Mouse (Mus musculus): Measurements from ENCODE around the gene Abhd15. TPM values are rescaled to one million over a fixed set of nuclear protein-coding genes. Genes with fewer than 3 reads are reported as not detected.

Gene Abhd15
- polyA plus RNA-seq, 2 experiments, result 0.50 to 1.5 TPM

DNA sequence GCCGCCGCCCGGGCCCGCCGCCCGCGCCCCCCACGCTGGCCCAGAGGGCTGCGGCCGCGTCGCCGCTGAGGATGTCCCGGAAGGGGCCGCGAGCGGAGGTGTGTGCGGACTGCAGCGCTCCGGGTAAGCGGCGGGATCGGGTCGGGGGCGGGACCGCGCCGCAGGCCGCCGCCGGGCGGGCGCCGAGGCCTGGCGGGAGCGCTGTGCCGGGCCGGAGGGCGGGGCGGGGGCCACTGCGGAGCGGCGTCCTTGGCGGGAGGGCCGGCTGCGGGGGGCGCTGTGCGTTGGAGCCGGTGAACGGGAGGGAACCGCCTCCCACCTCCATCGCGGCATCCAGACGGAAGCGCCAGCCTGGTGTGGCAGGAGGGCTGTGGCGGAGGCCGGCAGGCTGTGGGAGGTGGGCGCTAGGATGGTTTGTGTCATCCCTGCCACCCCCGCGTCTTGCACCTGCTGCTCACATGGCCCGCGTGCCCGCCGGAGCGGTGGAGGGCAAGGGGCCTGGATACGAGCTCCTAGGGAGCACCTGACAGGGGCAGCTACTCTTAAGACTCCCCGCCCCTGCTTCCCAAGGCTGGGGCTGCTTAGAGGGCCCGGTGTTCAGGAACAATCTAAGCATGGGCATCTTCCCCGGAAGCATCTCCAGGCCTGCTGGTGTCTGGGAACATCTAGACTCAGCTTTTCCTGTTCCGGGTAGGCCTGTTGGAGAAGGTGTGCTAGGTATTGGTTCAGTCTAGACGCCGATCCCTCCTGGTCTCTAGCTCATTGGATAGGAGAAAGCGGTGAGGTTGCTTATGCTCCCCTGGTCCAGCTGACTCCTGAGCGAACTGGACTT, 21.2 kb upstream of the Abhd15 start, which contains the start of gene Git1:
Gene Git1 (plus strand): TSS at position 51 of the 832 bp plus-strand sequence.
- Histone ChIP-seq H3K27ac (replicated peaks; ENCODE audit: low read depth, low read length) (peak within 1 kb of the TSS; percentile 80), H3K4me1 (ENCODE audit: control insufficient read depth, insufficient read depth, low read length) (peaks cover 42% of the 10 kb centered on the region), H3K36me3 (ENCODE audit: control insufficient read depth, insufficient read depth, low read length) (no peaks in the 10 kb centered on the region), H3K9ac (ENCODE audit: low read depth, low read length, severe bottlenecking) (peak within 1 kb of the TSS; percentile 88), H3K4me3 (replicated peaks; ENCODE audit: low read length) (peak within 1 kb of the TSS; percentile 76), H3K27me3 (ENCODE audit: control insufficient read depth, insufficient read depth, low read length) (no peaks in the 10 kb centered on the region), H3K4me2 (replicated peaks; ENCODE audit: low read depth, low read length, severe bottlenecking) (peak within 1 kb of the TSS; percentile 95), H3K9me3 (ENCODE audit: control insufficient read depth, low read length) (no peaks in the 10 kb centered on the region)
- ATAC-seq (ENCODE audit: low FRiP score, low read depth), result no peak
- DNase-seq (ENCODE audit: low spot score), result no peak
- 2% methylated on average over 29 of the region's 74 CpGs for WGBS
- TF ChIP-seq POLR2A (IDR thresholded peaks at IDR 0.05; ENCODE audit: borderline replicate concordance, extremely low read depth, insufficient read depth, insufficient read length), result no peak

DNA sequence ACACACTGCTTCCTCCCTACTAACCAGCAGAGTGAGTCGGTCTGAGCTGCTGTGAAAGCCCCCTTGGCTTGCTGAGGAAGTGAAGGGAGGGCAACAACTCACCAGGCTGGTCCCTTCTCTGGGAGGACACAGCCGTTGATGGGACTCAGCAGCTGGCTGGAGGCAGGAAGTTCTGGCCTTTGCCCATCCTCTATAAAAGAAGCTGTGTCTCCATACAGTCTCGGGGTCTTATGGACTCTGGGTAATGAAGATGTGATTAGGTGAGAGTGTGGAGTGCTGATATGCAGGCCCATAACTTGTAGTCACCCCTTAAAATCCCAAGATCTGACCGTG, 20.6 kb upstream of the Abhd15 start:
- Histone ChIP-seq H3K4me3 (replicated peaks; ENCODE audit: low read length) (peak overlapping the region; percentile 76), H3K36me3 (ENCODE audit: control insufficient read depth, insufficient read depth, low read length) (peaks cover 5% of the 10 kb centered on the region), H3K27me3 (ENCODE audit: control insufficient read depth, insufficient read depth, low read length) (no peaks in the 10 kb centered on the region), H3K4me2 (replicated peaks; ENCODE audit: low read depth, low read length, severe bottlenecking) (peak overlapping the region; percentile 90), H3K27ac (replicated peaks; ENCODE audit: low read depth, low read length) (peak overlapping the region; percentile 80; the same call in 1 of the 2 replicates), H3K9me3 (ENCODE audit: control insufficient read depth, low read length) (no peaks in the 10 kb centered on the region), H3K9ac (ENCODE audit: low read depth, low read length, severe bottlenecking) (peak overlapping the region; percentile 88), H3K4me1 (ENCODE audit: control insufficient read depth, insufficient read depth, low read length) (peaks cover 40% of the 10 kb centered on the region)
- TF ChIP-seq POLR2A (IDR thresholded peaks at IDR 0.05; ENCODE audit: borderline replicate concordance, extremely low read depth, insufficient read depth, insufficient read length), result no peak
- 17% methylated on average over 4 of the region's 4 CpGs for WGBS
- ATAC-seq (ENCODE audit: low FRiP score, low read depth) (no peak), DNase-seq (ENCODE audit: low spot score) (no peak)

DNA sequence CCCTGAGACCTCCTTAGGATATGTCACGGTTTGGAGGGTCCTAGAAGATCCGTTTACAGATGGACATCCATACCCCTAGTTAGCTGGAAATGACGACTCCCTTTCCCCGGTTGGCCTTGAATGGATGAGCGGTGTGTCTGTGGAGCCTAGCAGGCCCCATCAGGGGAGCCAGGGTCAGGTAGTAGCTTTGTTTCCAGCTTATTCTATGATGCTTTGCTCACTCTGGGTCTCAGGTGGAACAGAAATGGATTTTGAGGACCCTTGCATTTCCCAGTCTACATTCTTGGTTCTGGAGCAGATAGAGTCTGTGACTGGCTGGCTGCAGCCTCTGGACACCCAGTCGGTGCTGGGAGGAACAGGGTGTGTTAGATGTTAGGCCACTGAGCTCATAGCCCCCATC, 20.1 kb upstream of the Abhd15 start:
- Histone ChIP-seq H3K9me3 (ENCODE audit: control insufficient read depth, low read length) (no peaks in the 10 kb centered on the region), H3K36me3 (ENCODE audit: control insufficient read depth, insufficient read depth, low read length) (peaks cover 10% of the 10 kb centered on the region), H3K9ac (ENCODE audit: low read depth, low read length, severe bottlenecking) (no peak overlapping the region), H3K4me1 (ENCODE audit: control insufficient read depth, insufficient read depth, low read length) (peaks cover 40% of the 10 kb centered on the region), H3K27me3 (ENCODE audit: control insufficient read depth, insufficient read depth, low read length) (no peaks in the 10 kb centered on the region), H3K4me2 (replicated peaks; ENCODE audit: low read depth, low read length, severe bottlenecking) (peak overlapping the region; percentile 90), H3K4me3 (replicated peaks; ENCODE audit: low read length) (peak overlapping the region; percentile 76), H3K27ac (replicated peaks; ENCODE audit: low read depth, low read length) (peak overlapping the region; percentile 80; the same call in 1 of the 2 replicates)
- WGBS, result 81% methylated on average over 6 of the region's 6 CpGs
- ATAC-seq (ENCODE audit: low FRiP score, low read depth) (no peak), DNase-seq (ENCODE audit: low spot score) (no peak)
- no peak for TF ChIP-seq POLR2A (IDR thresholded peaks at IDR 0.05; ENCODE audit: borderline replicate concordance, extremely low read depth, insufficient read depth, insufficient read length)

DNA sequence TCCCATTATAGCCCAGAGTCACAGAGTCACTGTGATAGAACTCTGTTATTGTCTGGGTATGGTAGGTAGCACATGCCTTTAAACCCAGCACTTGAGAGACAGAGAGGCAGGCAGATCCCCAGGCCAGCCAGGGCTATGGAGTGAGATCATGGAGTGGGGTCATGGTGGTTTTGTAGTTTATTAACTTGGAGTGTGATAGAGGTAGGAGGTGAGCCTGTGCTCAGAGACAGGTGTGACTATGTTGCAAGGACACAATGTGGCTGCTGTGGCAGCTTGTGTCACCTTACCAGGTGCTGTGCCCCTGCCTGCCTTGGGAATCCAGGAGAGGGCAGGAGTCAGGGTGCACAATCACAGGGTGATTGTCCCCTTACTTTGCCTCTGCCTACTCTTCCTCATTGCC, 19.4 kb upstream of the Abhd15 start:
- no peak overlapping the region for H3K27ac ChIP-seq (replicated peaks; ENCODE audit: low read depth, low read length)
- 0 out of 2 replicates have a peak overlapping the region, but pooled peaks have one; percentile 3 for H3K4me2 ChIP-seq (replicated peaks; ENCODE audit: low read depth, low read length, severe bottlenecking)
- no peak for TF ChIP-seq POLR2A (IDR thresholded peaks at IDR 0.05; ENCODE audit: borderline replicate concordance, extremely low read depth, insufficient read depth, insufficient read length)
- peaks cover 17% of the 10 kb centered on the region for H3K36me3 ChIP-seq (ENCODE audit: control insufficient read depth, insufficient read depth, low read length)
- H3K9me3 ChIP-seq (ENCODE audit: control insufficient read depth, low read length), result no peaks in the 10 kb centered on the region
- DNase-seq (ENCODE audit: low spot score) (no peak), ATAC-seq (ENCODE audit: low FRiP score, low read depth) (no peak)
- H3K4me3 ChIP-seq (replicated peaks; ENCODE audit: low read length), result no peak overlapping the region
- no peaks in the 10 kb centered on the region for H3K27me3 ChIP-seq (ENCODE audit: control insufficient read depth, insufficient read depth, low read length)
- H3K9ac ChIP-seq (ENCODE audit: low read depth, low read length, severe bottlenecking), result no peak overlapping the region
- peaks cover 36% of the 10 kb centered on the region for H3K4me1 ChIP-seq (ENCODE audit: control insufficient read depth, insufficient read depth, low read length)

DNA sequence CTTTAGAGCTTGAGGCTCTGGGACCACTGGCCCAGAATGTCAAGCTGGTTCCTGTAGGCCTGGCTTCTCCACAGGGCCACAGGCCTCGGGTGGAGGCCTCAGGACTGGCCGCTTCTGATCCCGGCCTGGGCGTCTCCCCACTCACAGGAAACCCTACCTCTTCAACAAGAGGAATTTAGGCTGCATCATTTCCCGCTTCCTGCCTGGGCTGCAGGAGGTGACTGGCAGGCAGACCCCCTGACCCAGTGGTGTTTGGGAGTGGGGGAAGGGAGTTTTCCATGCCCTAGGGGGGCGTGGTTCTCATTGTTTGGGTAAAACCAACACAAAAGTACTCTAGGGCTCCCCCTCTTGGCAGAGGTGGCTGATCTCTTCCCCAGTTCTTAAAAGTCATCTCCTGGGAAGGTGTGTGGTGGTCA, 17.6 kb upstream of the Abhd15 start:
- no peak for ATAC-seq (ENCODE audit: low FRiP score, low read depth)
- H3K4me3 ChIP-seq (replicated peaks; ENCODE audit: low read length), result no peak overlapping the region
- 17% methylated on average over 6 of the region's 6 CpGs for WGBS
- TF ChIP-seq POLR2A (IDR thresholded peaks at IDR 0.05; ENCODE audit: borderline replicate concordance, extremely low read depth, insufficient read depth, insufficient read length), result no peak
- no peak overlapping the region for H3K9ac ChIP-seq (ENCODE audit: low read depth, low read length, severe bottlenecking)
- peak overlapping the region; percentile 63; the same call in 1 of the 2 replicates for H3K27ac ChIP-seq (replicated peaks; ENCODE audit: low read depth, low read length)
- H3K4me1 ChIP-seq (ENCODE audit: control insufficient read depth, insufficient read depth, low read length), result peaks cover 29% of the 10 kb centered on the region
- no peaks in the 10 kb centered on the region for H3K27me3 ChIP-seq (ENCODE audit: control insufficient read depth, insufficient read depth, low read length)
- H3K36me3 ChIP-seq (ENCODE audit: control insufficient read depth, insufficient read depth, low read length), result peaks cover 31% of the 10 kb centered on the region
- H3K9me3 ChIP-seq (ENCODE audit: control insufficient read depth, low read length), result no peaks in the 10 kb centered on the region
- H3K4me2 ChIP-seq (replicated peaks; ENCODE audit: low read depth, low read length, severe bottlenecking), result no peak overlapping the region
- DNase-seq (ENCODE audit: low spot score), result peak; percentile 66
